Mouse (Mus musculus): ENCODE data around the gene Gtsf1l.

DNA sequence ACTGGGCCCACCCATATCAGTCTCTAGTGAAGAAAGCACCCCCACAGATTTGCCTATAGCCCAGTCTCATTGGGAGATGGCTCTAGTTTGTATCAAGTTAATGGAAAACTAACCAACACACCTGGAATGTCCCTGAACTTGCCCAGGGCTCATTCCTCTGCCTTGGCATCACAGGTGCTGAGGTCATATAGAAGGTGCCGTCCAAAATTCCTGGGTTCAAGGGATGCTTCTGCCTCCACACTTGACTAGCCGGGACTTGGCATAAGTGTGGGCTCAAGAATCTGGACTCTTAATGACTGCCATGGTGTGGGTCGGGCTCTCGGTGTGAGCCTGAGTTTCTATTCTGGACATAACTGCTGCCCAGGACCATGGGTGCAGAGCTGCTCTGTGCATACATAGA is 8.6 kb downstream of the Gtsf1l start:
- no peak for TF ChIP-seq CTCF (IDR thresholded peaks at IDR 0.05; ENCODE audit: control insufficient read depth, insufficient read depth, insufficient replicate concordance, low read depth, low read length)
- no peak for TF ChIP-seq POLR2A (IDR thresholded peaks at IDR 0.05; ENCODE audit: control insufficient read depth, low read depth, low read length)

Data from testis, adult 2 months (tissue).